Mouse (Mus musculus) liver, embryonic 11.5 days (tissue): Measurements from ENCODE around the gene Ikzf4. TPM values are rescaled to one million over a fixed set of nuclear protein-coding genes. Genes with fewer than 3 reads are reported as not detected.
"Not testable (repeated sequence)": the region's sequence is repeated elsewhere in the genome, so short reads cannot be mapped to it uniquely, and the experiment has no call there.

Experiments used
- ATAC-seq: fragments of 200-750 bp; cut with Nextera tagmentation; replicated peaks from 2 replicates; pipeline ENCODE4 v1.8.0; 2017; ENCODE audit warnings: moderate number of reproducible peaks, mild to moderate bottlenecking, moderate TSS enrichment, moderate library complexity; ENCODE audit not compliant: low FRiP score
- DNase-seq: peaks from one replicate; pipeline ENCODE4 v3.0.0-alpha.2; 2017; ENCODE audit warnings: low spot score
- H3K27ac ChIP-seq: fragments of 300-500 bp; sonication (generic); 2 replicates; pipeline ENCODE4 v1.5.1; 2014; ENCODE audit warnings: mild to moderate bottlenecking, low read depth, low read length, control low read depth
- H3K27me3 ChIP-seq: fragments of 300-500 bp; sonication (generic); replicated peaks from 2 replicates; pipeline ENCODE4 v1.6.1; 2014; ENCODE audit warnings: low read length, mixed read lengths; ENCODE audit not compliant: control insufficient read depth, insufficient read depth
- H3K36me3 ChIP-seq: fragments of 300-500 bp; sonication (generic); 2 replicates; pipeline ENCODE4 v1.6.1; 2014; ENCODE audit warnings: mild to moderate bottlenecking, low read length, moderate library complexity, mixed read lengths; ENCODE audit not compliant: control insufficient read depth, insufficient read depth
- H3K4me1 ChIP-seq: fragments of 300-500 bp; sonication (generic); replicated peaks from 2 replicates; pipeline ENCODE4 v1.6.1; 2014; ENCODE audit warnings: low read length, mixed read lengths; ENCODE audit not compliant: control insufficient read depth, insufficient read depth
- H3K4me2 ChIP-seq: fragments of 300-500 bp; sonication (generic); 2 replicates; pipeline ENCODE4 v1.6.1; 2014; ENCODE audit warnings: mild to moderate bottlenecking, control low read depth, moderate library complexity
- H3K4me3 ChIP-seq: fragments of 300-500 bp; sonication (generic); 2 replicates; pipeline ENCODE4 v1.5.1; 2014; ENCODE audit warnings: low read depth, low read length, control low read depth
- H3K9ac ChIP-seq: fragments of 300-500 bp; sonication (generic); 2 replicates; pipeline ENCODE4 v1.6.1; 2014; ENCODE audit warnings: low read depth, low read length, control low read depth
- H3K9me3 ChIP-seq: fragments of 300-500 bp; sonication (generic); 2 replicates; pipeline ENCODE4 v1.6.1; 2016; ENCODE audit warnings: low read length, inconsistent platforms, mixed read lengths; ENCODE audit not compliant: control insufficient read depth
- WGBS: fragments of 180-500 bp; shearing (Covaris S2); extraction: QIAGEN DNeasy Blood & Tissue Kit; methylation state at CpG from one replicate; pipeline ENCODE4 v1.1.7; 2014; 5-methylcytosine and 5-hydroxymethylcytosine counted together
- polyA plus RNA-seq: library from polyadenylated mRNA; unstranded; fragments of >200 nt; fragmentation: Nextera tagmentation; extraction: Ambion mirVana; gene quantifications from 2 replicates; pipeline ENCODE4 v1.2.1, GENCODE M21; 2014

Ikzf4 gene
- polyA plus RNA-seq, 1 experiment from 2014 or later: 1.3 TPM

GRCm38 (mm10) chr10:128621986-128622520 lies 23.7 kb downstream of the Ikzf4 start:
- no peak overlapping the region for H3K27ac ChIP-seq
- H3K4me1 ChIP-seq: peaks cover 7% of the 10 kb centered on the region
- H3K36me3 ChIP-seq: peaks cover 20% of the 10 kb centered on the region
- no peaks in the 10 kb centered on the region for H3K9me3 ChIP-seq
- no peak for DNase-seq
- no peak overlapping the region for H3K4me2 ChIP-seq
- H3K9ac ChIP-seq: no peak overlapping the region
- WGBS: 60% methylated on average over 3 of the region's 3 CpGs
- H3K4me3 ChIP-seq: no peak overlapping the region
- ATAC-seq: no peak
- no peaks in the 10 kb centered on the region for H3K27me3 ChIP-seq

- DNase-seq (no peak), ATAC-seq (no peak)
- Histone ChIP-seq H3K4me1 (peaks cover 4% of the 10 kb centered on the region; the same call in 1 of the 2 replicates), H3K27me3 (no peaks in the 10 kb centered on the region), H3K36me3 (peaks cover 15% of the 10 kb centered on the region), H3K4me3 (no peak overlapping the region), H3K9me3 (no peaks in the 10 kb centered on the region), H3K4me2 (no peak overlapping the region), H3K9ac (no peak overlapping the region), H3K27ac (no peak overlapping the region)
Observed at GRCm38 (mm10) chr10:128620241-128620640, 25.6 kb downstream of the Ikzf4 start.

GRCm38 (mm10) chr10:128619148-128619547 lies 26.6 kb downstream of the Ikzf4 start:
- not testable (repeated sequence) for ATAC-seq, H3K27me3 ChIP-seq, H3K4me3 ChIP-seq, H3K9ac ChIP-seq, H3K27ac ChIP-seq, H3K4me2 ChIP-seq, H3K36me3 ChIP-seq, H3K4me1 ChIP-seq, DNase-seq, H3K9me3 ChIP-seq
- 81% methylated on average over 5 of the region's 5 CpGs for WGBS

- Histone ChIP-seq H3K4me3 (no peak overlapping the region), H3K36me3 (no peaks in the 10 kb centered on the region; the same call in 1 of the 2 replicates), H3K27me3 (no peaks in the 10 kb centered on the region), H3K4me1 (peaks cover 2% of the 10 kb centered on the region; the same call in 1 of the 2 replicates), H3K9ac (no peak overlapping the region), H3K4me2 (no peak overlapping the region), H3K27ac (no peak overlapping the region), H3K9me3 (no peaks in the 10 kb centered on the region)
- WGBS: 81% methylated on average over 1 of the region's 1 CpGs
- ATAC-seq: no peak
- DNase-seq: no peak
Observed at GRCm38 (mm10) chr10:128618570-128618969, 27.2 kb downstream of the Ikzf4 start.

- not testable (repeated sequence) for H3K27me3 ChIP-seq, H3K9me3 ChIP-seq, H3K27ac ChIP-seq, DNase-seq, ATAC-seq, H3K4me2 ChIP-seq, H3K36me3 ChIP-seq, H3K4me3 ChIP-seq, H3K9ac ChIP-seq, H3K4me1 ChIP-seq
- 81% methylated on average over 6 of the region's 7 CpGs for WGBS
Observed at GRCm38 (mm10) chr10:128615798-128616448, 29.9 kb downstream of the Ikzf4 start.

- H3K27ac ChIP-seq: no peak overlapping the region
- no peaks in the 10 kb centered on the region; the same call in 1 of the 2 replicates for H3K27me3 ChIP-seq
- no peaks in the 10 kb centered on the region for H3K9me3 ChIP-seq
- H3K4me2 ChIP-seq: no peak overlapping the region
- DNase-seq: no peak
- peaks cover 2% of the 10 kb centered on the region; the same call in 1 of the 2 replicates for H3K4me1 ChIP-seq
- 56% methylated on average over 3 of the region's 3 CpGs for WGBS
- H3K9ac ChIP-seq: no peak overlapping the region
- ATAC-seq: no peak
- no peak overlapping the region for H3K4me3 ChIP-seq
- no peaks in the 10 kb centered on the region for H3K36me3 ChIP-seq
Observed at GRCm38 (mm10) chr10:128614934-128615333, 30.9 kb downstream of the Ikzf4 start.

- H3K27me3 ChIP-seq, ATAC-seq: not testable (repeated sequence)
- WGBS: 48% methylated on average over 4 of the region's 4 CpGs
Observed at GRCm38 (mm10) chr10:128613820-128614219, 32.0 kb downstream of the Ikzf4 start.

GRCm38 (mm10) chr10:128613154-128613440 lies 32.7 kb downstream of the Ikzf4 start:
- Histone ChIP-seq H3K27me3 (no peaks in the 10 kb centered on the region; the same call in 1 of the 2 replicates), H3K36me3 (no peaks in the 10 kb centered on the region), H3K4me2 (peak overlapping the region; percentile 54), H3K4me1 (peaks cover 2% of the 10 kb centered on the region; the same call in 1 of the 2 replicates), H3K9me3 (no peaks in the 10 kb centered on the region), H3K27ac (no peak overlapping the region), H3K4me3 (peak overlapping the region; percentile 19; the same call in 1 of the 2 replicates), H3K9ac (0 out of 2 replicates have a peak overlapping the region, but pooled peaks have one; percentile 17)
- DNase-seq: no peak
- ATAC-seq: peak; percentile 42
- 36% methylated on average over 6 of the region's 6 CpGs for WGBS

More at GRCm38 (mm10) chr10:128613820-128614219, 32.0 kb downstream of the Ikzf4 start:
- H3K4me1 ChIP-seq, H3K4me3 ChIP-seq, H3K27ac ChIP-seq, H3K36me3 ChIP-seq, H3K9ac ChIP-seq, H3K4me2 ChIP-seq, H3K9me3 ChIP-seq, DNase-seq: not testable (repeated sequence)
